Mouse (Mus musculus) heart, postnatal 0 days (tissue): ENCODE results near the gene Noxa1.

Experiments
- CTCF ChIP-seq: IDR thresholded peaks from 2 replicates; pipeline ENCODE4 v1.5.1; 2016; ENCODE audit warnings: antibody characterized with exemption, control low read depth, low read depth
- EP300 ChIP-seq: IDR thresholded peaks from 2 replicates; pipeline ENCODE4 v1.6.1; 2016; ENCODE audit warnings: antibody characterized with exemption, low read depth

- TF ChIP-seq CTCF: no peak
- TF ChIP-seq EP300: no peak
These were observed 36.0 kb downstream of the Noxa1 start for GRCm38 (mm10) chr2:25058926-25059325.
